Mouse (Mus musculus): ENCODE measurements around the gene Olfr776. TPM values are rescaled to one million over a fixed set of nuclear protein-coding genes. Genes with fewer than 3 reads are reported as not detected.
"Not testable (repeated sequence)": the region's sequence is repeated elsewhere in the genome, so short reads cannot be mapped to it uniquely, and the experiment has no call there.

The Olfr776 gene
- not detected in 2 replicates for polyA plus RNA-seq (2015; fragmentation: Nextera tagmentation; extraction: Ambion mirVana)

DNA sequence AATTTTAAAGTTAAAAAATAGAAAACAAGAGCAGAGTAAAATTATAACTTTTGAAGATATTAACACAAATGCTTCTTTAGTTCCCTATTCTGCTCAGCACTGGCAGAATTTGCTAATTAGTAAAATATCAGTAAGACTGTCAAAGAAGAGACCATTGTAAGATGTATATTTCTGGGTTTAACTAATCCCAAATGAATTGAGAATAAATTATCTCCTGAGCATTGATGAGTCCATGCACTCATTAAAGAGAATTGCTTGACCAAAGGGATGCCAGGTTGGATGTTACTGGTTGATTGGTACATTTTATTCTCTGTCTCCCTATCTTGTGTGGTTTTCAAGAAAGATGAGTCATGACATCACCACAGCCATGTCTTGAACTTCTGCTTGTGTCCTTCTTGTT is at the start of gene Olfr776:
Gene Olfr776 (plus strand): TSS at position 301 of the 400 bp plus-strand sequence.
- no peak within 1 kb of the TSS for H3K4me3 ChIP-seq (ENCODE audit: low read depth, low read length)
- H3K4me2 ChIP-seq (ENCODE audit: low read length) = no peak within 1 kb of the TSS
- no peak within 1 kb of the TSS for H3K9ac ChIP-seq (ENCODE audit: low read depth, low read length)
- no peaks in the 10 kb centered on the region for H3K4me1 ChIP-seq (ENCODE audit: control insufficient read depth, insufficient read depth, low read length)
- H3K9me3 ChIP-seq (replicated peaks; ENCODE audit: control insufficient read depth, low read length, poor library complexity, severe bottlenecking) = no peaks in the 10 kb centered on the region
- H3K27me3 ChIP-seq (ENCODE audit: control insufficient read depth, insufficient read depth, low read depth, low read length) = no peaks in the 10 kb centered on the region
- ATAC-seq = no peak
- H3K27ac ChIP-seq (ENCODE audit: low read length) = no peak within 1 kb of the TSS
- H3K36me3 ChIP-seq (ENCODE audit: control insufficient read depth, insufficient read depth, low read length) = no peaks in the 10 kb centered on the region

DNA sequence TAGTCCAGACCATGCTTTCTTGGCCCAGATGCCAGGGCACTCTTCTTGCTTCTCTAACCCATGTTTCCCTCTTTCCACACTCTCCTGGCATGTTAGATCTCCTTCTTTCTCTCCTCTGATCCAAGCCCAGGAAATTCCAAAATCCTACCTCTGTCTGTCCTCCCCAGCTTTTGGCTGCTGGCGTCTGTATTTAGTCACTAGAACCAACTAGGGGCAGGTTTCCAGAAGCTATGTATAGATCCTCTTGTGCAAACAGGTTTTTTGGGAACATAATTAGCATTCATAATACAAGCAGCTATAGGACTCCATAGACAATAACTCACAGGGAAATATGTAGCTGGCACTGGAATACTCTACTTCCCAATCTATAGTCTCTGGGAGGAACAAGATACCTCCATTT is 28.2 kb upstream of the Olfr776 start:
- H3K27ac ChIP-seq (ENCODE audit: low read length) = no peak overlapping the region
- H3K4me3 ChIP-seq (ENCODE audit: low read depth, low read length) = no peak overlapping the region
- no peak overlapping the region for H3K9ac ChIP-seq (ENCODE audit: low read depth, low read length)
- no peaks in the 10 kb centered on the region for H3K27me3 ChIP-seq (ENCODE audit: control insufficient read depth, insufficient read depth, low read depth, low read length)
- no peaks in the 10 kb centered on the region for H3K36me3 ChIP-seq (ENCODE audit: control insufficient read depth, insufficient read depth, low read length)
- no peaks in the 10 kb centered on the region for H3K4me1 ChIP-seq (ENCODE audit: control insufficient read depth, insufficient read depth, low read length)
- 83% methylated on average over 1 of the region's 1 CpGs for WGBS
- ATAC-seq = no peak
- H3K9me3 ChIP-seq (replicated peaks; ENCODE audit: control insufficient read depth, low read length, poor library complexity, severe bottlenecking) = no peaks in the 10 kb centered on the region
- H3K4me2 ChIP-seq (ENCODE audit: low read length) = no peak overlapping the region

DNA sequence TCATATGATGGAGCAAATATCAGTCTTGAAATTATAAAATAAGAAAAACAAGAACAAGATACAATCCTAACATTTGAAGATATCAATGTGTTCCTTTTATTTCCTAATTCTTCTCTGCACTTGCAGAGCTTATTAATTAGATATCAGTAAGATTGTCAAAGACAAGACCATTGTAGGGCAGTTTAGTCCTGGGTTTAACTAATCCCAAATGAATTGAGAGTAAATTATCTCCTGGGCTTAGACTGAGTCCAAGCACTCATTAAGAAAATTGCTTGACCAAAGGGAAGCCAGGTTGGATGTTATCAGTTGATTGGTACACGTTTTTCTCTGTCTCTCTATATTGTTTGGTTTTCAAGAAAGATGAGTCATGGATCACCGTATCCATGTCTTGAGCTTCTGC is 23.0 kb upstream of the Olfr776 start, which contains the start of gene Olfr774:
Gene Olfr774 (plus strand): TSS at position 301 of the 400 bp plus-strand sequence.
- no peak for ATAC-seq
- WGBS = 69% methylated on average over 2 of the region's 2 CpGs

DNA sequence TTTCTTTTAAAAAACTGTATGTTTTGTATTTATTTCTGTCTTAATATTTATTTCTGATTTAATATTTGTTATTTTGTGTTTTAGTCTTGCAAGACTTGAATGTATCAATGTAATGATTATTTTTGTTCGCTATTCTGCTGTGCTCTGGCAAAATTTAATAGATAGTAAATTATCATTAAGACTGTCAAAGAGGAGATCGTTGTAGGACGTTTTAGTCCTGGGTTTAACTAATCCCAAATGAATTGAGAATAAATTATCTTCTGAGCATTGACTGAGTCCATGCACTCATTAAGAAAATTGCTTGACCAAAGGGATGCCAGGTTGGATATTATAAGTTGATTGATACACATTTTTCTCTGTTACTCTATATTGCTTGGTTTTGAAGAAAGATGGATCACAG is 10.8 kb upstream of the Olfr776 start, which contains the start of gene Olfr775:
Gene Olfr775 (plus strand): TSS at position 301 of the 400 bp plus-strand sequence.
- Histone ChIP-seq H3K27me3 (ENCODE audit: control insufficient read depth, insufficient read depth, low read depth, low read length) (no peaks in the 10 kb centered on the region), H3K4me3 (ENCODE audit: low read depth, low read length) (no peak within 1 kb of the TSS), H3K4me2 (ENCODE audit: low read length) (no peak within 1 kb of the TSS), H3K9me3 (replicated peaks; ENCODE audit: control insufficient read depth, low read length, poor library complexity, severe bottlenecking) (no peaks in the 10 kb centered on the region), H3K36me3 (ENCODE audit: control insufficient read depth, insufficient read depth, low read length) (no peaks in the 10 kb centered on the region), H3K9ac (ENCODE audit: low read depth, low read length) (no peak within 1 kb of the TSS), H3K4me1 (ENCODE audit: control insufficient read depth, insufficient read depth, low read length) (no peaks in the 10 kb centered on the region), H3K27ac (ENCODE audit: low read length) (no peak within 1 kb of the TSS)
- no peak for ATAC-seq
- WGBS = 81% methylated on average over 3 of the region's 3 CpGs

More for the DNA sequence above, 23.0 kb upstream of the Olfr776 start, which contains the start of gene Olfr774:
- Histone ChIP-seq H3K4me3 (ENCODE audit: low read depth, low read length) (no peak within 1 kb of the TSS), H3K36me3 (ENCODE audit: control insufficient read depth, insufficient read depth, low read length) (no peaks in the 10 kb centered on the region), H3K27me3 (ENCODE audit: control insufficient read depth, insufficient read depth, low read depth, low read length) (no peaks in the 10 kb centered on the region), H3K4me1 (ENCODE audit: control insufficient read depth, insufficient read depth, low read length) (no peaks in the 10 kb centered on the region), H3K9me3 (replicated peaks; ENCODE audit: control insufficient read depth, low read length, poor library complexity, severe bottlenecking) (no peaks in the 10 kb centered on the region), H3K9ac (ENCODE audit: low read depth, low read length) (no peak within 1 kb of the TSS), H3K27ac (ENCODE audit: low read length) (no peak within 1 kb of the TSS), H3K4me2 (ENCODE audit: low read length) (no peak within 1 kb of the TSS)

DNA sequence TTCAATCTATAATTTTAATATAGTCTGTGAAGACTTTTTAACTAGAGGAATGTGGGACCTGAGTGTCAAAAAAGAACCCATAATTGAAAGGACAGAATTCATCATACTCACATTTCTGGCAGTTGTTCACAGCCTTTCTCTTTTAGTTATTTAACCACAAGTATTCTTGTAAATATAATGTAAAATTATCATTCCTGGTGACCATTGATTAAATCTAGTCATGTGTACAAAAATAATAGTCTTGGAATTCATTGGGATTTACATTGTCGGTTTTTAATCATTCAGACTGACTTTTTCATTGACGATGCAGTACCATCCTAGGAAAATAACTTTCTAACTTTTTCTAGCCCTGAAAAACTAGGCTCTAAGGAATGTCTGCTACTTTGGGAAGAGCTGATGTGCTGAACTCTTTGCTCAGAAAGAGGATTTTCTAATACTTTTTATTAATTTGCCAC is 12.2 kb downstream of the Olfr776 start, which contains the start of gene Olfr777:
Gene Olfr777 (minus strand): TSS at position 405 of the 455 bp plus-strand sequence.
- H3K9me3 ChIP-seq (replicated peaks; ENCODE audit: control insufficient read depth, low read length, poor library complexity, severe bottlenecking) = no peaks in the 10 kb centered on the region
- no peak for ATAC-seq
- no peak within 1 kb of the TSS for H3K4me3 ChIP-seq (ENCODE audit: low read depth, low read length)
- H3K27ac ChIP-seq (ENCODE audit: low read length) = no peak within 1 kb of the TSS
- H3K27me3 ChIP-seq (ENCODE audit: control insufficient read depth, insufficient read depth, low read depth, low read length) = no peaks in the 10 kb centered on the region
- H3K4me1 ChIP-seq (ENCODE audit: control insufficient read depth, insufficient read depth, low read length) = no peaks in the 10 kb centered on the region
- WGBS = 91% methylated on average over 2 of the region's 2 CpGs
- H3K36me3 ChIP-seq (ENCODE audit: control insufficient read depth, insufficient read depth, low read length) = no peaks in the 10 kb centered on the region
- H3K4me2 ChIP-seq (ENCODE audit: low read length) = no peak within 1 kb of the TSS
- H3K9ac ChIP-seq (ENCODE audit: low read depth, low read length) = no peak within 1 kb of the TSS

DNA sequence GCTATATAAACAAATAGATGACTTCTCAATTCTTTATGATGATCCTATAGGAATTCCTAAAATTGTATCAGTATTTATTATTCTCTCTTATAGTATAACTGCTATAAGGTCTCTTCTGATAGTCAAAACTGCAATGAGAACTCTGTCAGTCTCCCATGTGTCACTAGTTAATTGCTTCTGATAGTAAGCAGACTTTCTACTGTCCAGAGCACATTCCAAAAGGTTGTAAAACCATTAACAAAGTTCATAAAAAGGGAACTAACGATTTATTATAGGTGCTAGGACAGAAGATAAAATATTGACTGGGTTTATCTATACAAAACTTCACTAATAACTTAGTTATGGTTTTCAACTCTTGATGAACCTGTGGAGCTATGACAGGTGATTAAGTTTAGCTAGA is 54.0 kb downstream of the Olfr776 start:
- not testable (repeated sequence) for ATAC-seq; H3K27ac ChIP-seq (ENCODE audit: low read length); H3K4me3 ChIP-seq (ENCODE audit: low read depth, low read length); H3K4me2 ChIP-seq (ENCODE audit: low read length); H3K27me3 ChIP-seq (ENCODE audit: control insufficient read depth, insufficient read depth, low read depth, low read length); H3K4me1 ChIP-seq (ENCODE audit: control insufficient read depth, insufficient read depth, low read length); H3K9ac ChIP-seq (ENCODE audit: low read depth, low read length); H3K36me3 ChIP-seq (ENCODE audit: control insufficient read depth, insufficient read depth, low read length); H3K9me3 ChIP-seq (replicated peaks; ENCODE audit: control insufficient read depth, low read length, poor library complexity, severe bottlenecking)
- WGBS = 66% methylated on average over 1 of the region's 1 CpGs

DNA sequence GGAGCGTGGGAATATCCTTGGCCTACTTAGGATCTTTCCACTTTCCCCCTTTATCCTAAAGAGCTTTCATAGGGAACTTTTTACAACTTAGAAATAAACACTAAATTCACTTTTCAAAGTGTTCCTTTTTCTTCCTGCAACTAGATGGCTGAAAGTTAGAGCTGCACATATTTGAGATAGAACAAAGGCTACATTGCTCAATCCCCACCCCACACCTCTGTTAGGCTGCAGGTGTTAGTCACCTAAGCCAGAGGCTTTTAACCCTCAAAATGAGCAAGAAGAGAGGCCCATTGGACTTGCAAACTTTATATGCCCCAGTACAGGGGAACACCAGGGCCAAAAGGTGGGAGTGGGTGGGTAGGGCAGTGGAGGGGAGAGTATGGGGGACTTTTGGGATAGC is 54.6 kb downstream of the Olfr776 start:
- H3K4me3 ChIP-seq (ENCODE audit: low read depth, low read length); H3K4me1 ChIP-seq (ENCODE audit: control insufficient read depth, insufficient read depth, low read length); H3K9ac ChIP-seq (ENCODE audit: low read depth, low read length); H3K36me3 ChIP-seq (ENCODE audit: control insufficient read depth, insufficient read depth, low read length); H3K27ac ChIP-seq (ENCODE audit: low read length); H3K4me2 ChIP-seq (ENCODE audit: low read length); ATAC-seq; H3K9me3 ChIP-seq (replicated peaks; ENCODE audit: control insufficient read depth, low read length, poor library complexity, severe bottlenecking); H3K27me3 ChIP-seq (ENCODE audit: control insufficient read depth, insufficient read depth, low read depth, low read length): not testable (repeated sequence)
- no CpG with 5 or more reads among the region's 1 CpGs for WGBS

Other genes starting within 250 kb of the Olfr776 start
- gene Olfr763, start 248.3 kb upstream of the Olfr776 start, polyA plus RNA-seq (2015; fragmentation: Nextera tagmentation; extraction: Ambion mirVana) = not detected in 2 replicates
- not detected in 2 replicates for gene Olfr764-ps1, start 219.2 kb upstream of the Olfr776 start, polyA plus RNA-seq (2015; fragmentation: Nextera tagmentation; extraction: Ambion mirVana)
- not detected in 2 replicates for gene Olfr765, start 209.1 kb upstream of the Olfr776 start, polyA plus RNA-seq (2015; fragmentation: Nextera tagmentation; extraction: Ambion mirVana)
- gene Olfr766-ps1, start 190.2 kb upstream of the Olfr776 start, polyA plus RNA-seq (2015; fragmentation: Nextera tagmentation; extraction: Ambion mirVana) = not detected in 2 replicates
- gene Olfr767, start 176.2 kb upstream of the Olfr776 start, polyA plus RNA-seq (2015; fragmentation: Nextera tagmentation; extraction: Ambion mirVana) = not detected in 2 replicates
- not detected in 2 replicates for gene Olfr768, start 159.8 kb upstream of the Olfr776 start, polyA plus RNA-seq (2015; fragmentation: Nextera tagmentation; extraction: Ambion mirVana)
- not detected in 2 replicates for gene Olfr769, start 141.3 kb upstream of the Olfr776 start, polyA plus RNA-seq (2015; fragmentation: Nextera tagmentation; extraction: Ambion mirVana)
- not detected in 2 replicates for gene Olfr770, start 120.1 kb upstream of the Olfr776 start, polyA plus RNA-seq (2015; fragmentation: Nextera tagmentation; extraction: Ambion mirVana)
- not detected in 2 replicates for gene Olfr771, start 94.4 kb upstream of the Olfr776 start, polyA plus RNA-seq (2015; fragmentation: Nextera tagmentation; extraction: Ambion mirVana)
- gene Olfr772, start 81.2 kb upstream of the Olfr776 start, polyA plus RNA-seq (2015; fragmentation: Nextera tagmentation; extraction: Ambion mirVana) = not detected in 2 replicates
- gene Olfr773, start 71.7 kb upstream of the Olfr776 start, polyA plus RNA-seq (2015; fragmentation: Nextera tagmentation; extraction: Ambion mirVana) = not detected in 2 replicates
- not detected in 2 replicates for gene Olfr774, start 22.9 kb upstream of the Olfr776 start, polyA plus RNA-seq (2015; fragmentation: Nextera tagmentation; extraction: Ambion mirVana)
- not detected in 2 replicates for gene Olfr775, start 10.7 kb upstream of the Olfr776 start, polyA plus RNA-seq (2015; fragmentation: Nextera tagmentation; extraction: Ambion mirVana)
- gene Olfr777, start 12.4 kb downstream of the Olfr776 start, polyA plus RNA-seq (2015; fragmentation: Nextera tagmentation; extraction: Ambion mirVana) = not detected in 2 replicates
- not detected in 2 replicates for gene Olfr780, start 59.0 kb downstream of the Olfr776 start, polyA plus RNA-seq (2015; fragmentation: Nextera tagmentation; extraction: Ambion mirVana)
- not detected in 2 replicates for gene Olfr781, start 69.7 kb downstream of the Olfr776 start, polyA plus RNA-seq (2015; fragmentation: Nextera tagmentation; extraction: Ambion mirVana)
- gene Olfr782, start 89.7 kb downstream of the Olfr776 start, polyA plus RNA-seq (2015; fragmentation: Nextera tagmentation; extraction: Ambion mirVana) = not detected in 2 replicates
- 0.16 TPM in 1 of 2 replicates, not detected in the other for gene Olfr784, start 125.0 kb downstream of the Olfr776 start, polyA plus RNA-seq (2015; fragmentation: Nextera tagmentation; extraction: Ambion mirVana)
- gene Olfr785, start 146.3 kb downstream of the Olfr776 start, polyA plus RNA-seq (2015; fragmentation: Nextera tagmentation; extraction: Ambion mirVana) = not detected in 2 replicates
- not detected in 2 replicates for gene Olfr786, start 168.2 kb downstream of the Olfr776 start, polyA plus RNA-seq (2015; fragmentation: Nextera tagmentation; extraction: Ambion mirVana)
- gene Olfr787, start 202.7 kb downstream of the Olfr776 start, polyA plus RNA-seq (2015; fragmentation: Nextera tagmentation; extraction: Ambion mirVana) = not detected in 2 replicates
- gene Olfr788, start 211.9 kb downstream of the Olfr776 start, polyA plus RNA-seq (2015; fragmentation: Nextera tagmentation; extraction: Ambion mirVana) = not detected in 2 replicates
- gene Olfr789, start 225.6 kb downstream of the Olfr776 start, polyA plus RNA-seq (2015; fragmentation: Nextera tagmentation; extraction: Ambion mirVana) = not detected in 2 replicates
- gene Olfr790, start 239.4 kb downstream of the Olfr776 start, polyA plus RNA-seq (2015; fragmentation: Nextera tagmentation; extraction: Ambion mirVana) = not detected in 2 replicates

Data from midbrain, embryonic 16.5 days (tissue).